Mouse (Mus musculus) cortical plate, adult 2 months (tissue): ENCODE measurements around the gene Il15ra.

Experiments used
- CTCF ChIP-seq: fragments of 200-500 bp; IDR thresholded peaks from 2 replicates; pipeline ENCODE4 v1.5.1; 2011; ENCODE audit warnings: mild to moderate bottlenecking, control low read depth, low read length; ENCODE audit not compliant: insufficient read depth; ENCODE audit errors: extremely low read depth
- POLR2A ChIP-seq: fragments of 200-500 bp; IDR thresholded peaks from 2 replicates; pipeline ENCODE4 v1.6.1; 2011; ENCODE audit warnings: mild to moderate bottlenecking, low read length, control low read depth; ENCODE audit not compliant: insufficient read depth; ENCODE audit errors: extremely low read depth

DNA sequence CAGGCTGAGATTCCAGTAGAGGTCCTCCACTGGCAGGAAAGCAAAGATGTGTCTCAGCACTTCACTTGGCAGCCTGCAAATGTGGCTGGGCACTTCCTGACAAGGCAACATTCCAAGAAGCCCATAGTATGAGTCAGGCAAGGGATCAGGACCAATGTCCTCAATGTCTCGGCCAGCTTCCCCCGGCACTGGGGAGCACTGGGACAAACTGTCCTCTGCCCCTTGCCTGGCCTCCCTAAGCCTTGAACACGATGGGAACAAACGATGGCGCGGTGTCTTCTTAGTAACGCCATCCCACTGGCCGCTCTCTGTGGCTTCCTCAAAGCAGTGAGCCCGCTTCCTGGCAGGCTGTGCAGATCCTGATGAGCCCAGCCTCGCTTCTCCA, 62.1 kb downstream of the Il15ra start:
- TF ChIP-seq CTCF (no peak), POLR2A (no peak)
